Mouse (Mus musculus) cortical plate, adult 2 months (tissue): ENCODE data around the gene Ino80d.

ENCODE experiments used
- CTCF ChIP-seq: fragments of 200-500 bp; IDR thresholded peaks from 2 replicates; pipeline ENCODE4 v1.5.1; 2011; ENCODE audit warnings: mild to moderate bottlenecking, control low read depth, low read length; ENCODE audit not compliant: insufficient read depth; ENCODE audit errors: extremely low read depth
- POLR2A ChIP-seq: fragments of 200-500 bp; IDR thresholded peaks from 2 replicates; pipeline ENCODE4 v1.6.1; 2011; ENCODE audit warnings: mild to moderate bottlenecking, low read length, control low read depth; ENCODE audit not compliant: insufficient read depth; ENCODE audit errors: extremely low read depth

DNA sequence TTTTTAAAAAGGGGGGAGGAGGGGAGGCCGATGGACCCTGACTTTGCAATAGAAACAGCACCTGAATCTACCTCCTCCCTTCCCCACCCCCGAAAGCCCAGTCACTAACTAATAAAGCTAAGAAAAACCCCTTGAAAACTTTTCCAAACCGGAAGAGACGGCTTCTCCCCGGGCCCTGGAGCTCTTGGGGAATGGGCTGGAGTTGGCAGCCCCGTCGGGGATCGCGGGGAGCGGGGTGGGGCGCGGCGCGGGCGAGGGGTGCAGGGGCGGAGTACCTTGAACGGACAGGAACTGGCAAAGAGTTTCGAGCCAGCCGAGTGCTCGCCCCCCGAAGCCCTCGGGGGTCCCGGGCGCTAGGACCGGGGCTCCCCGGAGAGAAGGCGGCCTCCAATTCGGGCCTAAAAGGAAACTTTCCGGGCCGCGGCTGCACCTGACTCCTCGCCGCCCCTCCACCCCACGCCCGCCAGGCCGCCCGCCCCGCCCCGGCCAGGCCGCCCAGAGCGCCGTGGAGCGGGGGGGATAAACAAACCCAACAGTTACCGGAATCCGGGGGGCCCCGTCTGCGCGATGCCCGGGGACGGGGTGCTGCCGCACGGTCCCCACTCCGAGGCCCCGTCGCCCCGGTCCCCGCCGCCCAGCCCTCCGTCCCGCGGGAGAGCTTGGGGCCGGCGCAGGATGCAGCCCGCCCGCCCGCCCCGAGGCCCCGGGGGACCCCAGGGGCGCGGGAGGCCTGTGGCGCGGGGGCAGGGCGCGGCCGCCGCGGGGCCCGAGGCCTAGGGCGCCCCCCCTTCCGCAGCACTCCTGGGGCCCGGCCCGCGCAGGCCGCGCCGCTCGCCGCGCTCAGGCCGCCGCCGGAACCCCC, 962 bp downstream of the Ino80d start:
- no peak for TF ChIP-seq POLR2A
- no peak for TF ChIP-seq CTCF
